Mouse (Mus musculus): Measurements from ENCODE around the gene Mcoln3. TPM values are rescaled to one million over a fixed set of nuclear protein-coding genes. Genes with fewer than 3 reads are reported as not detected.

Gene Mcoln3
- polyA plus RNA-seq, 1 experiment from 2014 or later = 8.9 TPM

GRCm38 (mm10) chr3:146122125-146122420 lies 4.8 kb downstream of the Mcoln3 start:
- ATAC-seq (ENCODE audit: low FRiP score, low TSS enrichment) = no peak
- Histone ChIP-seq H3K4me3 (ENCODE audit: low read length) (no peak overlapping the region), H3K9me3 (ENCODE audit: control insufficient read depth, low read length) (no peaks in the 10 kb centered on the region), H3K9ac (ENCODE audit: low read depth, low read length) (0 out of 2 replicates have a peak overlapping the region, but pooled peaks have one; percentile 42), H3K36me3 (ENCODE audit: control insufficient read depth, insufficient read depth, low read length) (no peaks in the 10 kb centered on the region), H3K4me1 (ENCODE audit: control insufficient read depth, insufficient read depth, low read length) (peaks cover 9% of the 10 kb centered on the region; the same call in 1 of the 2 replicates), H3K27me3 (ENCODE audit: control insufficient read depth, insufficient read depth, low read length) (no peaks in the 10 kb centered on the region; the same call in none of the 2 replicates), H3K4me2 (replicated peaks; ENCODE audit: low read depth, low read length) (peak overlapping the region; percentile 50), H3K27ac (ENCODE audit: low read depth, low read length) (no peak overlapping the region)
- 57% methylated on average over 3 of the region's 3 CpGs for WGBS

- Histone ChIP-seq H3K27ac (ENCODE audit: low read depth, low read length) (no peak overlapping the region), H3K4me1 (ENCODE audit: control insufficient read depth, insufficient read depth, low read length) (peaks cover 9% of the 10 kb centered on the region; the same call in 1 of the 2 replicates), H3K4me3 (ENCODE audit: low read length) (no peak overlapping the region), H3K9ac (ENCODE audit: low read depth, low read length) (no peak overlapping the region), H3K4me2 (replicated peaks; ENCODE audit: low read depth, low read length) (no peak overlapping the region), H3K36me3 (ENCODE audit: control insufficient read depth, insufficient read depth, low read length) (no peaks in the 10 kb centered on the region), H3K27me3 (ENCODE audit: control insufficient read depth, insufficient read depth, low read length) (no peaks in the 10 kb centered on the region; the same call in 1 of the 2 replicates), H3K9me3 (ENCODE audit: control insufficient read depth, low read length) (no peaks in the 10 kb centered on the region)
- WGBS = 89% methylated on average over 8 of the region's 8 CpGs
- ATAC-seq (ENCODE audit: low FRiP score, low TSS enrichment) = no peak
Measured at GRCm38 (mm10) chr3:146122807-146123463, 5.7 kb downstream of the Mcoln3 start.

- no peak overlapping the region for H3K9ac ChIP-seq (ENCODE audit: low read depth, low read length)
- WGBS = 83% methylated on average over 9 of the region's 9 CpGs
- no peak overlapping the region for H3K4me3 ChIP-seq (ENCODE audit: low read length)
- no peaks in the 10 kb centered on the region for H3K36me3 ChIP-seq (ENCODE audit: control insufficient read depth, insufficient read depth, low read length)
- H3K4me2 ChIP-seq (replicated peaks; ENCODE audit: low read depth, low read length) = no peak overlapping the region
- no peaks in the 10 kb centered on the region for H3K9me3 ChIP-seq (ENCODE audit: control insufficient read depth, low read length)
- H3K27me3 ChIP-seq (ENCODE audit: control insufficient read depth, insufficient read depth, low read length) = no peaks in the 10 kb centered on the region
- peaks cover 9% of the 10 kb centered on the region; the same call in 1 of the 2 replicates for H3K4me1 ChIP-seq (ENCODE audit: control insufficient read depth, insufficient read depth, low read length)
- H3K27ac ChIP-seq (ENCODE audit: low read depth, low read length) = no peak overlapping the region
- no peak for ATAC-seq (ENCODE audit: low FRiP score, low TSS enrichment)
Measured at GRCm38 (mm10) chr3:146123464-146123825, 6.2 kb downstream of the Mcoln3 start.

- H3K9ac ChIP-seq (ENCODE audit: low read depth, low read length) = no peak overlapping the region
- 76% methylated on average over 6 of the region's 6 CpGs for WGBS
- no peaks in the 10 kb centered on the region for H3K4me1 ChIP-seq (ENCODE audit: control insufficient read depth, insufficient read depth, low read length)
- no peak overlapping the region for H3K4me2 ChIP-seq (replicated peaks; ENCODE audit: low read depth, low read length)
- no peak overlapping the region for H3K4me3 ChIP-seq (ENCODE audit: low read length)
- no peaks in the 10 kb centered on the region for H3K36me3 ChIP-seq (ENCODE audit: control insufficient read depth, insufficient read depth, low read length)
- ATAC-seq (ENCODE audit: low FRiP score, low TSS enrichment) = no peak
- no peaks in the 10 kb centered on the region for H3K27me3 ChIP-seq (ENCODE audit: control insufficient read depth, insufficient read depth, low read length)
- no peaks in the 10 kb centered on the region for H3K9me3 ChIP-seq (ENCODE audit: control insufficient read depth, low read length)
- H3K27ac ChIP-seq (ENCODE audit: low read depth, low read length) = no peak overlapping the region
Measured at GRCm38 (mm10) chr3:146127205-146127604, 10.0 kb downstream of the Mcoln3 start.

- no peak overlapping the region for H3K27ac ChIP-seq (ENCODE audit: low read depth, low read length)
- H3K4me2 ChIP-seq (replicated peaks; ENCODE audit: low read depth, low read length) = no peak overlapping the region
- no peaks in the 10 kb centered on the region for H3K4me1 ChIP-seq (ENCODE audit: control insufficient read depth, insufficient read depth, low read length)
- no peak for ATAC-seq (ENCODE audit: low FRiP score, low TSS enrichment)
- H3K9ac ChIP-seq (ENCODE audit: low read depth, low read length) = no peak overlapping the region
- WGBS = 56% methylated on average over 9 of the region's 9 CpGs
- no peaks in the 10 kb centered on the region for H3K9me3 ChIP-seq (ENCODE audit: control insufficient read depth, low read length)
- no peaks in the 10 kb centered on the region for H3K36me3 ChIP-seq (ENCODE audit: control insufficient read depth, insufficient read depth, low read length)
- H3K4me3 ChIP-seq (ENCODE audit: low read length) = no peak overlapping the region
- H3K27me3 ChIP-seq (ENCODE audit: control insufficient read depth, insufficient read depth, low read length) = no peaks in the 10 kb centered on the region
Measured at GRCm38 (mm10) chr3:146134834-146135233, 17.6 kb downstream of the Mcoln3 start.

GRCm38 (mm10) chr3:146135417-146135816 lies 18.2 kb downstream of the Mcoln3 start:
- H3K9me3 ChIP-seq (ENCODE audit: control insufficient read depth, low read length) = no peaks in the 10 kb centered on the region
- 84% methylated on average over 2 of the region's 2 CpGs for WGBS
- no peak overlapping the region for H3K4me3 ChIP-seq (ENCODE audit: low read length)
- no peaks in the 10 kb centered on the region for H3K27me3 ChIP-seq (ENCODE audit: control insufficient read depth, insufficient read depth, low read length)
- no peaks in the 10 kb centered on the region for H3K4me1 ChIP-seq (ENCODE audit: control insufficient read depth, insufficient read depth, low read length)
- H3K9ac ChIP-seq (ENCODE audit: low read depth, low read length) = no peak overlapping the region
- H3K36me3 ChIP-seq (ENCODE audit: control insufficient read depth, insufficient read depth, low read length) = no peaks in the 10 kb centered on the region
- ATAC-seq (ENCODE audit: low FRiP score, low TSS enrichment) = no peak
- H3K27ac ChIP-seq (ENCODE audit: low read depth, low read length) = no peak overlapping the region
- no peak overlapping the region for H3K4me2 ChIP-seq (replicated peaks; ENCODE audit: low read depth, low read length)

GRCm38 (mm10) chr3:146136422-146136821 lies 19.2 kb downstream of the Mcoln3 start:
- H3K4me1 ChIP-seq (ENCODE audit: control insufficient read depth, insufficient read depth, low read length) = no peaks in the 10 kb centered on the region
- 40% methylated on average over 10 of the region's 10 CpGs for WGBS

GRCm38 (mm10) chr3:146140276-146140675 lies 23.0 kb downstream of the Mcoln3 start:
- no peaks in the 10 kb centered on the region for H3K4me1 ChIP-seq (ENCODE audit: control insufficient read depth, insufficient read depth, low read length)
- ATAC-seq (ENCODE audit: low FRiP score, low TSS enrichment) = no peak
- no peak overlapping the region for H3K4me2 ChIP-seq (replicated peaks; ENCODE audit: low read depth, low read length)
- no peak overlapping the region for H3K9ac ChIP-seq (ENCODE audit: low read depth, low read length)
- H3K9me3 ChIP-seq (ENCODE audit: control insufficient read depth, low read length) = no peaks in the 10 kb centered on the region
- H3K27ac ChIP-seq (ENCODE audit: low read depth, low read length) = no peak overlapping the region
- WGBS = 90% methylated on average over 7 of the region's 7 CpGs
- no peak overlapping the region for H3K4me3 ChIP-seq (ENCODE audit: low read length)
- H3K27me3 ChIP-seq (ENCODE audit: control insufficient read depth, insufficient read depth, low read length) = no peaks in the 10 kb centered on the region
- no peaks in the 10 kb centered on the region for H3K36me3 ChIP-seq (ENCODE audit: control insufficient read depth, insufficient read depth, low read length)

More at GRCm38 (mm10) chr3:146136422-146136821, 19.2 kb downstream of the Mcoln3 start:
- ATAC-seq (ENCODE audit: low FRiP score, low TSS enrichment) = no peak
- Histone ChIP-seq H3K36me3 (ENCODE audit: control insufficient read depth, insufficient read depth, low read length) (no peaks in the 10 kb centered on the region), H3K4me2 (replicated peaks; ENCODE audit: low read depth, low read length) (no peak overlapping the region), H3K4me3 (ENCODE audit: low read length) (no peak overlapping the region), H3K27me3 (ENCODE audit: control insufficient read depth, insufficient read depth, low read length) (no peaks in the 10 kb centered on the region), H3K27ac (ENCODE audit: low read depth, low read length) (no peak overlapping the region), H3K9ac (ENCODE audit: low read depth, low read length) (no peak overlapping the region), H3K9me3 (ENCODE audit: control insufficient read depth, low read length) (no peaks in the 10 kb centered on the region)

GRCm38 (mm10) chr3:146142523-146142922 lies 25.3 kb downstream of the Mcoln3 start:
- ATAC-seq (ENCODE audit: low FRiP score, low TSS enrichment) = no peak
- no peaks in the 10 kb centered on the region for H3K9me3 ChIP-seq (ENCODE audit: control insufficient read depth, low read length)
- WGBS = 86% methylated on average over 7 of the region's 7 CpGs
- H3K27ac ChIP-seq (ENCODE audit: low read depth, low read length) = no peak overlapping the region
- H3K27me3 ChIP-seq (ENCODE audit: control insufficient read depth, insufficient read depth, low read length) = no peaks in the 10 kb centered on the region
- H3K4me2 ChIP-seq (replicated peaks; ENCODE audit: low read depth, low read length) = no peak overlapping the region
- no peak overlapping the region for H3K4me3 ChIP-seq (ENCODE audit: low read length)
- no peaks in the 10 kb centered on the region for H3K36me3 ChIP-seq (ENCODE audit: control insufficient read depth, insufficient read depth, low read length)
- H3K4me1 ChIP-seq (ENCODE audit: control insufficient read depth, insufficient read depth, low read length) = peaks cover 2% of the 10 kb centered on the region; the same call in 1 of the 2 replicates
- no peak overlapping the region for H3K9ac ChIP-seq (ENCODE audit: low read depth, low read length)
